10 mouse cellular contexts compared by ENCODE assay signal in genomic region chr3:29444661-29445060, GRCm38 (mm10).
DNase-seq lines count a peak whose midpoint lies in the region; ATAC-seq and TF ChIP-seq lines count a peak whose summit lies in the region.
"Had no signal": no experiment of that assay in that cellular context is flagged by ENCODE, and none has a peak within 500 bp of the region (broad histone marks: within the 10 kb centered on the region; RNA-seq: fewer than 3 reads in every experiment).

No protein-coding gene starts in this region.

- H3K27ac ChIP-seq in lung, postnatal 0 days (ENCODE audit: low read length), result no peak overlapping the region
- H3K27ac ChIP-seq: midbrain, embryonic 10.5 days had no signal

- no peak for TF ChIP-seq CTCF in lung, adult 2 months (IDR thresholded peaks at IDR 0.05; ENCODE audit: insufficient read depth, low read length)
- no peak for TF ChIP-seq CTCF in lung, postnatal 0 days (IDR thresholded peaks at IDR 0.05)

- no peaks in the 10 kb centered on the region for H3K27me3 ChIP-seq in lung, postnatal 0 days (replicated peaks; ENCODE audit: insufficient read depth, low read length)

- H3K4me2 ChIP-seq in lung, postnatal 0 days (replicated peaks; ENCODE audit: low read depth, low read length), result no peak overlapping the region

- H3K4me1 ChIP-seq in lung, adult 2 months (ENCODE audit: control insufficient read depth, insufficient read depth, low read length), result peaks cover 5% of the 10 kb centered on the region
- no peaks in the 10 kb centered on the region for H3K4me1 ChIP-seq in lung, postnatal 0 days (ENCODE audit: insufficient read depth, low read depth, low read length)

- TF ChIP-seq POLR2A in lung, adult 2 months (IDR thresholded peaks at IDR 0.05; ENCODE audit: borderline replicate concordance, extremely low read depth, low read depth, low read length), result no peak

- DNase-seq in cerebellum, postnatal 10 days, result peak; percentile 66 to 70
- no peak for DNase-seq in cerebellum, adult 11-12 months
- DNase-seq in lung, adult 18-20 months, result peak; percentile 5 to 15
- no peak for DNase-seq in lung, adult 2 months
- peak; percentile 21 for DNase-seq in heart, adult 8-10 months (ENCODE audit: low spot score)
- DNase-seq in lung, postnatal 0 days (ENCODE audit: low spot score), result peak; percentile 51
- no peak for DNase-seq in thymus, postnatal 0 days (ENCODE audit: low spot score)

- no peak overlapping the region for H3K9ac ChIP-seq in lung, postnatal 0 days (replicated peaks; ENCODE audit: low read depth)

- 31% methylated on average over 5 of the region's 5 CpGs for WGBS in lung, adult 2 months
- 27% methylated on average over 5 of the region's 5 CpGs for WGBS in lung, postnatal 0 days

- no peak overlapping the region for H3K4me3 ChIP-seq in lung, adult 2 months (replicated peaks; ENCODE audit: extremely low read depth, low read depth, low read length)
- H3K4me3 ChIP-seq in lung, postnatal 0 days (ENCODE audit: low read depth, low read length), result no peak overlapping the region
- H3K4me3 ChIP-seq: midbrain, embryonic 10.5 days had no signal

- H3K9me3 ChIP-seq in lung, postnatal 0 days (ENCODE audit: low read length), result no peaks in the 10 kb centered on the region
- H3K9me3 ChIP-seq: midbrain, embryonic 10.5 days had no signal

- no peak for ATAC-seq in lung, postnatal 0 days
- no peak for ATAC-seq in activated CD4-positive, CD25-positive, alpha-beta regulatory T cell, adult 4 months
- ATAC-seq: inflammation-experienced regulatory T-cells, adult 6 months had no signal

- no peaks in the 10 kb centered on the region for H3K36me3 ChIP-seq in lung, postnatal 0 days (ENCODE audit: insufficient read depth, low read length)
- H3K36me3 ChIP-seq: midbrain, embryonic 10.5 days had no signal

- TF ChIP-seq EP300 in lung, postnatal 0 days (IDR thresholded peaks at IDR 0.05), result no peak

Comparison
In these comparisons a context has a peak if more than half of its experiments do, and no peak if none do; other contexts are left out.
1. DNase-seq: peak in cerebellum, postnatal 10 days (2 of 2), lung, adult 18-20 months (2 of 2), heart, adult 8-10 months (single experiment) and lung, postnatal 0 days (single experiment); none in cerebellum, adult 11-12 months (single experiment), lung, adult 2 months (single experiment) and thymus, postnatal 0 days (single experiment).